Mouse (Mus musculus) ES-E14 (cell line): ENCODE measurements around the gene Vdac1.

Experiments
- MAFK ChIP-seq: IDR thresholded peaks from 2 replicates; pipeline ENCODE4 v1.6.1; 2014; ENCODE audit warnings: mild to moderate bottlenecking, low read depth, low read length, inconsistent platforms; ENCODE audit not compliant: insufficient read depth
- ZC3H11A ChIP-seq: IDR thresholded peaks from 2 replicates; pipeline ENCODE4 v1.6.1; 2012; ENCODE audit warnings: low read depth, mild to moderate bottlenecking, inconsistent platforms, low read length, borderline replicate concordance
- ZNF384 ChIP-seq: IDR thresholded peaks from 2 replicates; pipeline ENCODE4 v1.6.1; 2012; ENCODE audit warnings: low read depth, low read length, inconsistent platforms

DNA sequence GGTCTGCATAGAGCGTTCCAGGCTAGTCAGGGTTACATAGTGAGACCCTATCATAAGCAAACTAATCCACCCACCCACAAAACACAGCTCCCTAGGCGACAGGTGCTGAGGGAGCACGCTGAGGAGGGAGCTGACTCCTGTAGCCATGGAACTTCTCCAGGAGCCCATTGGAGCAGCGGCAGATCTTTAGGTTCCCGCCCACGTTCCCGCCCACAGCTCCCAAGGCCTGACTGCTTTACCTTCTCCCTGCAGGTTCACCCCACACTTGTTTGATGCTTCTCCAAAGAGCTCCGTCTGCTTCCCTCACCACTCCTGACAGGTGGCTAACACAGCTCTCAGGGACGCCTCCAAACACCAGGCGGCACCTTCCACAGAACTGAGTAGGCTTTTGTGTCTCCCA lies 76.5 kb downstream of the Vdac1 start:
- no peak for TF ChIP-seq ZNF384
- TF ChIP-seq ZC3H11A = no peak
- no peak for TF ChIP-seq MAFK
